26 mouse cellular contexts compared by ENCODE assay signal in the genomic region with DNA sequence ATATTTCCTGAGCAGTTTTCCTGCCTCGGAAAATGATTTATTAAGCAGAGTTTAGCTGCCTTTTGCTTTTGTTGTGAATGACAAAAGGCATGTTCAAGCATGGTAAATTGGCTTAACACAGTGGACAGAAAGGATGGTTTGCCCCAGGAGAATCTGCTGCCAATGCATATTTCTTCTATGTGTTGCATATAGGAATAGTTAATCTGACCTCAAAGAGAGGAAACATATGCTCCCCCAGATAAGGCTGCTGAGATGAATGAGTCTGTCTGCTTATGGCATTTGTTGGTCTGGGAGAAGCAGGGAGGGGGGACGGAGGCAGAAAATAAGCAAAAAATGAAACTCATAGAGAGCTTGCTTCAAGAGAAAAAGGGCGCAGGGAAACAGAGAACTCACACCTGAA.
DNase-seq lines count a peak whose midpoint lies in the region; ATAC-seq lines count a peak whose summit lies in the region.
"Had no signal": no experiment of that assay in that cellular context is flagged by ENCODE, and none has a peak within 500 bp of the region (broad histone marks: within the 10 kb centered on the region; RNA-seq: fewer than 3 reads in every experiment).

No protein-coding gene starts in this region.

- intact Hi-C loops in left cerebral cortex, postnatal 36 days (cut with DNase I) = no loop called here

- no peaks in the 10 kb centered on the region for H3K9me3 ChIP-seq in megakaryocyte, embryonic 14.5 days
- H3K9me3 ChIP-seq: embryonic facial prominence, embryonic 13.5 days; forebrain, embryonic 12.5 days; heart, embryonic 15.5 days; hindbrain, embryonic 15.5 days; limb, embryonic 13.5 days; lung, embryonic 15.5 days; neural tube, embryonic 12.5 days; stomach, embryonic 15.5 days had no signal

- H3K36me3 ChIP-seq in megakaryocyte, embryonic 14.5 days (replicated peaks; ENCODE audit: low read length) = no peaks in the 10 kb centered on the region
- H3K36me3 ChIP-seq: embryonic facial prominence, embryonic 13.5 days; forebrain, embryonic 12.5 days; heart, embryonic 15.5 days; hindbrain, embryonic 15.5 days; limb, embryonic 13.5 days; lung, embryonic 15.5 days; neural tube, embryonic 12.5 days; stomach, embryonic 15.5 days had no signal

- H3K4me3 ChIP-seq in megakaryocyte, embryonic 14.5 days (replicated peaks) = peak overlapping the region; percentile 79
- H3K4me3 ChIP-seq: embryonic facial prominence, embryonic 13.5 days; erythroblast, embryonic 14.5 days; forebrain, embryonic 12.5 days; gastrocnemius, adult 2 months; heart, embryonic 15.5 days; hindbrain, embryonic 15.5 days; limb, embryonic 13.5 days; lung, embryonic 15.5 days; neural tube, embryonic 12.5 days; stomach, embryonic 15.5 days had no signal

- H3K4me1 ChIP-seq in megakaryocyte, embryonic 14.5 days = peaks cover 42% of the 10 kb centered on the region
- H3K4me1 ChIP-seq: forebrain, embryonic 12.5 days; heart, embryonic 15.5 days; hindbrain, embryonic 15.5 days; limb, embryonic 13.5 days; lung, embryonic 15.5 days; neural tube, embryonic 12.5 days; stomach, embryonic 15.5 days had no signal

- ATAC-seq in megakaryocyte, adult 5-6 weeks (ENCODE audit: poor library complexity, severe bottlenecking) = no peak
- ATAC-seq in hematopoietic stem cell, adult 5-6 weeks (replicated peaks in 1 of 2; ENCODE audit: insufficient read depth in 1 of 2, low FRiP score in 2 of 2, low TSS enrichment in 1 of 2, low read depth in 1 of 2, poor library complexity in 2 of 2, severe bottlenecking in 2 of 2) = peak; percentile 42 to 76; a peak in 3 of 4 replicates
- ATAC-seq in megakaryocyte-erythroid progenitor cell, adult 5-6 weeks (replicated peaks; ENCODE audit: low FRiP score, low TSS enrichment, poor library complexity, severe bottlenecking) = peak; percentile 99

- no peaks in the 10 kb centered on the region for H3K27me3 ChIP-seq in megakaryocyte, embryonic 14.5 days (replicated peaks)
- H3K27me3 ChIP-seq: embryonic facial prominence, embryonic 13.5 days; forebrain, embryonic 12.5 days; heart, embryonic 15.5 days; hindbrain, embryonic 15.5 days; limb, embryonic 13.5 days; lung, embryonic 15.5 days; neural tube, embryonic 12.5 days; stomach, embryonic 15.5 days had no signal

- DNase-seq in MEL-GATA-1-ER (ENCODE audit: extremely low read depth, low read depth) = peak; percentile 87
- DNase-seq in adrenal gland, postnatal 4 days (ENCODE audit: low spot score in 2 of 2) = no peak
- DNase-seq in left cerebral cortex, postnatal 36 days (ENCODE audit: low spot score in 2 of 2) = no peak
- DNase-seq in cerebellum, postnatal 36 days = no peak
- DNase-seq: adrenal gland, postnatal 14 days; cerebellum, adult 9-11 months; embryo, embryonic 11 days; gastrocnemius, adult 2 months; heart, postnatal 36 days; kidney, adult 8-10 months; kidney, postnatal 14 days; right cerebral cortex, postnatal 4 days; thymus, postnatal 25 days had no signal
